Mouse (Mus musculus) limb, embryonic 14.5 days (tissue): ENCODE results near the gene Sytl2. TPM values are rescaled to one million over a fixed set of nuclear protein-coding genes. Genes with fewer than 3 reads are reported as not detected.

Experiments
- ATAC-seq: fragments of 200-750 bp; cut with Nextera tagmentation; 2 replicates; pipeline ENCODE4 v1.8.0; 2017; ENCODE audit warnings: low read depth, moderate number of reproducible peaks, moderate TSS enrichment; ENCODE audit not compliant: low FRiP score
- DNase-seq: peaks from one replicate; pipeline ENCODE4 v3.0.0-alpha.2; 2015; ENCODE audit warnings: low spot score
- H3K27ac ChIP-seq: fragments of 300-500 bp; sonication (generic); replicated peaks from 2 replicates; pipeline ENCODE4 v1.5.1; 2014; ENCODE audit warnings: low read depth, mild to moderate bottlenecking, low read length, moderate library complexity, mixed read lengths
- H3K27me3 ChIP-seq: fragments of 300-500 bp; sonication (generic); 2 replicates; pipeline ENCODE4 v1.6.1; 2014; ENCODE audit warnings: low read length, mixed read lengths; ENCODE audit not compliant: control insufficient read depth, insufficient read depth
- H3K36me3 ChIP-seq: fragments of 300-500 bp; sonication (generic); 2 replicates; pipeline ENCODE4 v1.6.1; 2014; ENCODE audit warnings: mild to moderate bottlenecking, low read length, moderate library complexity, mixed read lengths; ENCODE audit not compliant: control insufficient read depth, insufficient read depth
- H3K4me1 ChIP-seq: fragments of 300-500 bp; sonication (generic); 2 replicates; pipeline ENCODE4 v1.6.1; 2014; ENCODE audit warnings: antibody characterized with exemption, low read length, mixed read lengths; ENCODE audit not compliant: control insufficient read depth, insufficient read depth
- H3K4me2 ChIP-seq: fragments of 300-500 bp; sonication (generic); replicated peaks from 2 replicates; pipeline ENCODE4 v1.6.1; 2014; ENCODE audit warnings: low read depth, mild to moderate bottlenecking, low read length, moderate library complexity; ENCODE audit not compliant: severe bottlenecking
- H3K4me3 ChIP-seq: fragments of 300-500 bp; sonication (generic); replicated peaks from 2 replicates; pipeline ENCODE4 v1.5.1; 2014; ENCODE audit warnings: low read length
- H3K9ac ChIP-seq: fragments of 300-500 bp; sonication (generic); 2 replicates; pipeline ENCODE4 v1.6.1; 2014; ENCODE audit warnings: mild to moderate bottlenecking, low read depth, low read length, moderate library complexity; ENCODE audit not compliant: severe bottlenecking
- H3K9me3 ChIP-seq: fragments of 300-500 bp; sonication (generic); 2 replicates; pipeline ENCODE4 v1.6.1; 2016; ENCODE audit warnings: low read length; ENCODE audit not compliant: control insufficient read depth
- POLR2A ChIP-seq: fragments of 200-500 bp; IDR thresholded peaks from 2 replicates; pipeline ENCODE4 v1.8.0; 2012; ENCODE audit warnings: inconsistent platforms, mild to moderate bottlenecking, moderate library complexity, borderline replicate concordance; ENCODE audit not compliant: insufficient read depth, insufficient read length; ENCODE audit errors: extremely low read depth
- WGBS: fragments of 180-500 bp; shearing (Covaris S2); extraction: QIAGEN DNeasy Blood & Tissue Kit; methylation state at CpG from one replicate; pipeline ENCODE4 v1.1.7; 2014; 5-methylcytosine and 5-hydroxymethylcytosine counted together
- polyA plus RNA-seq, 2 experiments: library from polyadenylated mRNA; depleted of rRNA in 1 of 2; stranded (reverse) in 1 of 2; unstranded in 1 of 2; fragments of >200 nt; fragmentation: Nextera tagmentation in 1 of 2; extraction: Ambion mirVana in 1 of 2; gene quantifications; 2 replicates each; pipeline versions ENCODE4 v1.2.1 to v1.2.3; 2012 to 2014

Sytl2 gene
- polyA plus RNA-seq, 2 experiments = 21.9 to 25.7 TPM

DNA sequence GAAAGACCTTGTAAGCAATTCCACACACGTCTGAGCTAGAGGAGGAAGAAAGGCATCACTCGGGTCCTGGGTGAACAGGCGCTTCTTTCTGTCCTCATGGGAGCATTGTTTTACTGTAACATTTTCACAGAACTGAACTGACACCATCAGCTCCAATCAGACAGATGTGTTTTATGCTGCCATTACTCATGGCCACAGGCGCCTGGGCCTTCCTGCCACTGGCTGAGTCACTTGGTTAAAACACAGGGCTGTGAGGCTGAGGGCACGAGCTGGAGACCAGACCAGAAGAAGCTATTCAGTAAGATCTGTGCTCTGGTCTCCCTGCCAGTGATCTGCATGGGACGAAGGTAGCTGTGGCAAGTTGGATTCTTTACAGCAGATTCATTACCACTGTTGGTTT, 6.0 kb downstream of the Sytl2 start:
- DNase-seq (no peak), ATAC-seq (no peak)
- TF ChIP-seq POLR2A = no peak
- H3K4me2 ChIP-seq = no peak overlapping the region
- no peak overlapping the region for H3K4me3 ChIP-seq
- no peak overlapping the region for H3K9ac ChIP-seq
- H3K9me3 ChIP-seq = no peaks in the 10 kb centered on the region
- no peaks in the 10 kb centered on the region for H3K36me3 ChIP-seq
- 0 out of 2 replicates have a peak, but pooled peaks cover 2% of the 10 kb centered on the region for H3K4me1 ChIP-seq
- no peak overlapping the region for H3K27ac ChIP-seq
- H3K27me3 ChIP-seq = no peaks in the 10 kb centered on the region
- 48% methylated on average over 6 of the region's 6 CpGs for WGBS

DNA sequence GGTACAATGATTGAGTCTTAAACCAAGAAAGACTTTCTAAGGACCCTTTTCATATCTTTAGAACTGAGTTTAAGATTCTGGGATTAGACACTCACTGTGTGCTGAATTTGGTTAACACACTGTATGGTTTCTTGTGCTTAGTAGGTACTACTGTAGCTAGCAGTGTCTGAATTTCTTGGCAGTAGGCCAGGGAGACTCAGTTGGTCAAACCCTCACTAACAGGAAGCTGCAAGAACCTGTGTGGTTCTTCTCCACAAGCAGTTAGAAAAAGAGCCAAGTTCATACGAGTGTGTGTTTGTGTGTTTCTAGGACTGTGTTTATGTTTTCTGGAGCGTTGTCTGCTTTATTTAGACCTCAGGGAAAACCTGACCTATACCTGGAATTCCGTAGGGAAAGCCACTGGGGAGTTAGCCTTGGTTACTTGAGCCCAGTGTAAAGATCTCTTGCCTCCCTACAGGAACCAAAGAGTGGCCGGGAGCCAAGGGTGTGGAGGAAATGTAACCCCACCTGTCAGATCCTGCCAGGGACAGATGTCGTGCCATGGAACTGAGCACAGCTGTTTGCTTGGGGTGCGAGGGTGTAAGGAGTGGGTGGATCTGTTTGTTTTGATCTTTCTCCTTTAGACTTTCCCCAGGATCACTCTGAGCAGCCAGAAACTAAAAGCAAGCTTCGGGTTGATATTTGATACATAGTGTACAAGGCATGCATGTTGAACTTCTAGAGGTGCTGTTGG, 10.3 kb downstream of the Sytl2 start:
- no peaks in the 10 kb centered on the region for H3K9me3 ChIP-seq
- no peak overlapping the region for H3K4me3 ChIP-seq
- DNase-seq = no peak
- H3K36me3 ChIP-seq = no peaks in the 10 kb centered on the region
- no peaks in the 10 kb centered on the region for H3K4me1 ChIP-seq
- WGBS = 49% methylated on average over 7 of the region's 7 CpGs
- H3K27ac ChIP-seq = no peak overlapping the region
- H3K9ac ChIP-seq = no peak overlapping the region
- H3K27me3 ChIP-seq = no peaks in the 10 kb centered on the region
- ATAC-seq = peak; percentile 44; the same call in 1 of the 2 replicates
- TF ChIP-seq POLR2A = no peak
- no peak overlapping the region for H3K4me2 ChIP-seq

DNA sequence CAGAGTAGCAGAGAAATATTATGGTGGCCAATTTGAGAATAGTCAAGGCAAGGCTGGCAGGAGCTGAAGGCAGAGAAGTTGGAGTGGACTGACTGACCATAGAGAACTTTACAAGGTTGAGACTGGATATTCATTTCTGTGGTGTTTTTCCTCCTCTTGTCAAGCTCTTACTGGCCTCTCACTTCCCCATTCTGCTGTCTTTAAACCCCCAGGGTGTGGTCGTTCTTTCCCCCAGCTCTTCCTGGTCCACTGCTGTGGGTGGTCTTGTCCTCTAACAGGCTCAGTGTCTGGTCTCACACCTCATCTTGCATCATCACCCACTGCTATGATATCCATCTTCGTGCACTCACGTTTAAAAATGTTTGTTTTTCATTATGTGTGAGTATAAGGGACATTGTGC, 11.4 kb downstream of the Sytl2 start:
- Histone ChIP-seq H3K9ac (no peak overlapping the region), H3K36me3 (no peaks in the 10 kb centered on the region), H3K4me3 (no peak overlapping the region), H3K4me2 (no peak overlapping the region), H3K27me3 (no peaks in the 10 kb centered on the region), H3K27ac (no peak overlapping the region), H3K9me3 (no peaks in the 10 kb centered on the region), H3K4me1 (no peaks in the 10 kb centered on the region)
- DNase-seq (no peak), ATAC-seq (no peak)
- TF ChIP-seq POLR2A = no peak
- 53% methylated on average over 3 of the region's 3 CpGs for WGBS

DNA sequence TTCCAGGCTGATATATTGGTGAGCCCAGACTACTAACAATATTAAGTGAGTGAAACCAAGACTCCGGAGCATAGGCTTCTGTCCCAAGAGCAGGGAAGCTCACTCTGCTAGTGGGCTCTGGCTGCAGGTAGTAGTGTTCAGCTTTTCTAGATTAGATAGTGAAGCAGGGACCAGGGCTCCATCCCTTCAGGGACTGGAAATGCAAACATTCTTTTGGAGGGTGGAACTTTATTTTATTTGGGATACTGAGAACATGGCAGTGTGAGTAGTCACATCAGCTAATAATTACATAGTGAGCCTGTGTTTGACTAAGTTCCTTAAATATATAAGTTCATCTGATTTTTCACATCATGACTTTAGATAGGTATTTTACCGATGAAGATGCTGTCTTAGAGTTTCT, 14.8 kb downstream of the Sytl2 start:
- H3K4me1 ChIP-seq = no peaks in the 10 kb centered on the region
- H3K4me2 ChIP-seq = no peak overlapping the region
- no peak overlapping the region for H3K27ac ChIP-seq
- TF ChIP-seq POLR2A = no peak
- H3K36me3 ChIP-seq = no peaks in the 10 kb centered on the region
- no peak for DNase-seq
- H3K9me3 ChIP-seq = no peaks in the 10 kb centered on the region
- 94% methylated on average over 2 of the region's 2 CpGs for WGBS
- H3K27me3 ChIP-seq = no peaks in the 10 kb centered on the region
- no peak overlapping the region for H3K4me3 ChIP-seq
- no peak for ATAC-seq
- no peak overlapping the region for H3K9ac ChIP-seq

DNA sequence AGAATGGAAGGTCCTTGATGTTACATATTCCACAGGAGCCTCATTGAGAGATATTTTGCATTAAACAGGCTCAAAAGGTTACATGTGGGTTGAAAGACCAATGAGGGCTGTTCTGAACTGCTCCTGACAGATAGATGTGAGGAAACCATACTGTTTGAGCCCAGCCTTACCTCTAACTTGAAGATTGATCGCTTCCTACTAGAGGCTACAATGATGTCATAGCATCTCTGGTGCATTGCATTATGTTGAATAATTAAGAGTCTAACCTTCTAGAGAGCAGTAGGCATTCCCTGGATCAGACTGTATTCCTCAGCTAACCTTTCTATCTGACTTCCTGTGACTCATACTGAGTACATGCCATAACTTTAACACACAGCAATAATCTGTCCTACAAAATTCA, 17.4 kb downstream of the Sytl2 start:
- no peak overlapping the region for H3K9ac ChIP-seq
- H3K27ac ChIP-seq = no peak overlapping the region
- H3K9me3 ChIP-seq = no peaks in the 10 kb centered on the region
- no peak overlapping the region for H3K4me3 ChIP-seq
- H3K4me2 ChIP-seq = no peak overlapping the region
- DNase-seq (no peak), ATAC-seq (no peak)
- no peaks in the 10 kb centered on the region for H3K4me1 ChIP-seq
- no peaks in the 10 kb centered on the region for H3K27me3 ChIP-seq
- H3K36me3 ChIP-seq = no peaks in the 10 kb centered on the region
- no peak for TF ChIP-seq POLR2A
- WGBS = 86% methylated on average over 1 of the region's 1 CpGs

DNA sequence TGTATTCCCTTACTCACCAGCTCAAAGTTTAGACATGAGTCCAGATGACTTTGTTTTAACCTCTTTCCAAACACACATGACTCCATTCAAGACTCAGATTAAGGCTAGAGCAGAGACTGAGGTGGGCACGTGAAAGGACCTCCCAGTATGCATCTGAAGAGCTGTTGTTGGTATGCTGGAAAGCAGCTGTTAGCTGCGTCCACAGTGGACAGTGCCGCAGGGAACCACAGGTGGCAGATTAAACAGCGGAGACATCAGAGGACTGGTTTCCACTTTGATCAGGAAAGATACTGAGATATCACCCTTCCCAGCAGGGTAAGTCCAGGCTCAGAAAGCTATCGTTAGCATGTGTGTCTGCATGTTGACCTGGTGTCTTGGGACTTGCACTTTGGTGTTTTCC, 18.1 kb downstream of the Sytl2 start:
- Histone ChIP-seq H3K4me3 (no peak overlapping the region), H3K4me2 (no peak overlapping the region), H3K36me3 (no peaks in the 10 kb centered on the region), H3K9me3 (no peaks in the 10 kb centered on the region), H3K27me3 (no peaks in the 10 kb centered on the region), H3K9ac (no peak overlapping the region), H3K27ac (no peak overlapping the region), H3K4me1 (no peaks in the 10 kb centered on the region)
- ATAC-seq = 0 out of 2 replicates have a peak, but pooled peaks have one; percentile 50
- TF ChIP-seq POLR2A = no peak
- no peak for DNase-seq
- WGBS = 43% methylated on average over 5 of the region's 5 CpGs
